Mouse (Mus musculus): ENCODE measurements around the gene Gm21820.
"Not testable (repeated sequence)": the region's sequence is repeated elsewhere in the genome, so short reads cannot be mapped to it uniquely, and the experiment has no call there.

The Gm21820 gene

GRCm38 (mm10) chrY:5249341-5249740 lies at the start of gene Gm21820:
Gm21820 (minus strand) TSS chrY:5249441.
- DNase-seq (ENCODE audit: low read depth, low spot score) = not testable (repeated sequence)

Measured in retina, adult 2 months (tissue).